Mouse (Mus musculus) midbrain, embryonic 14.5 days (tissue): ENCODE measurements at regions not wholly inside any gene's neighbourhood (a gene's known extent, or its start where the extent isn't known, plus 50 kb on each side); places are given as distances from the start of the nearest gene placed in this dataset.
A peak's percentile ranks its signal among the peaks of the same experiment; 100 is the strongest.

ENCODE experiments used
- ATAC-seq: fragments of 200-750 bp; cut with Nextera tagmentation; 2 replicates; pipeline ENCODE4 v1.8.0; 2017; ENCODE audit warnings: moderate number of reproducible peaks, moderate library complexity; ENCODE audit not compliant: low FRiP score, low TSS enrichment
- DNase-seq: peaks from one replicate; pipeline ENCODE4 v3.0.0-alpha.2; 2015
- H3K27ac ChIP-seq: fragments of 300-500 bp; sonication (generic); replicated peaks from 2 replicates; pipeline ENCODE4 v1.5.1; 2014; ENCODE audit warnings: mild to moderate bottlenecking, low read depth, low read length, moderate library complexity
- H3K27me3 ChIP-seq: fragments of 300-500 bp; sonication (generic); 2 replicates; pipeline ENCODE4 v1.6.1; 2014; ENCODE audit warnings: low read length, control low read depth, mixed read lengths; ENCODE audit not compliant: control insufficient read depth, insufficient read depth
- H3K36me3 ChIP-seq: fragments of 300-500 bp; sonication (generic); 2 replicates; pipeline ENCODE4 v1.6.1; 2014; ENCODE audit warnings: low read length, control low read depth; ENCODE audit not compliant: control insufficient read depth, insufficient read depth
- H3K4me1 ChIP-seq: fragments of 300-500 bp; sonication (generic); 2 replicates; pipeline ENCODE4 v1.6.1; 2014; ENCODE audit warnings: mild to moderate bottlenecking, antibody characterized with exemption, low read length, control low read depth; ENCODE audit not compliant: control insufficient read depth, insufficient read depth
- H3K4me2 ChIP-seq: fragments of 300-500 bp; sonication (generic); 2 replicates; pipeline ENCODE4 v1.6.1; 2014; ENCODE audit warnings: mild to moderate bottlenecking, low read length, moderate library complexity
- H3K4me3 ChIP-seq: fragments of 300-500 bp; sonication (generic); replicated peaks from 2 replicates; pipeline ENCODE4 v1.5.1; 2014; ENCODE audit warnings: low read depth, low read length
- H3K9ac ChIP-seq: fragments of 300-500 bp; sonication (generic); replicated peaks from 2 replicates; pipeline ENCODE4 v1.6.1; 2014; ENCODE audit warnings: mild to moderate bottlenecking, low read length, moderate library complexity
- H3K9me3 ChIP-seq: fragments of 300-500 bp; sonication (generic); 2 replicates; pipeline ENCODE4 v1.6.1; 2016; ENCODE audit warnings: low read length, control low read depth, mixed read lengths; ENCODE audit not compliant: control insufficient read depth
- WGBS: fragments of 180-500 bp; shearing (Covaris S2); extraction: QIAGEN DNeasy Blood & Tissue Kit; methylation state at CpG from one replicate; pipeline ENCODE4 v1.1.7; 2014; 5-methylcytosine and 5-hydroxymethylcytosine counted together

DNA sequence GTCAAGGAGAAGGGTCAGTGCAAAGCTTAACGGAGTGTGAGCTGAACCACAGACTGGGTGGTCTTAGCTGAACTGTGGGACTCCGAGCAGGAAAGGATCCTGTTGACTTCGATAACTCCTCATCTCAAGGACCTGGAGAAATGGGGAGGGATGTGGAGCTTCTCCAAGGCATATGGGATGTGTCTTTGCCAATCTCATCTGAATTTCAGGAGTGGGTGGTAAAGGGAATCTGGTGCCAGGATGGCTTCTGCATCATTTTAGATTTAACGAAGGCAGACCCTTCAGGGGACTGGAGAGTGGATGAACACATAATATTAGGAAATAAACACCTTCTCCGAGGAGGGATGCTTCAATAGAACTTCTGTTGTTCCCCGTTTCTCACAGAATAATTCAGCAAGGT lies 416.9 kb upstream of the Xylt1 start:
- no peak for ATAC-seq

DNA sequence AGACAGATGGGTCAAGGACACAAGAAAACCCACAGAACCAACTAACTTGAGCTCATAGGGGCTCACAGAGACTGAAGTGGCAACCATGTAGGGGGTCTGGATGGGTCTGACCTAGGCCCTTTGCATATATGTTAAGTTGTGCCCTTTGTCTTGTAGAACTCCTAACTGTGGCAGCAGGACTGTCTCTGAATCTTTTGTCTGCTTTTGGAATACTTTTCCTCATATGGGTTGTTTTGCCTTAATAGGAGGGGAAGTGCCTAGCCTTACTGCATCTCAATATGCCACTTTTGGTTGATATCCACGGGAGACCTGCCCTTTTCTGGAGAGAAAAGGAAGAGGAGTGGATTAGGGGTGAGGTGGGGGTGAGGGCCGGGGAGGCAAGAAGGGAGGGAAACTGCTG lies 389.4 kb upstream of the Xylt1 start:
- Histone ChIP-seq H3K36me3 (no peaks in the 10 kb centered on the region), H3K4me1 (no peaks in the 10 kb centered on the region), H3K27ac (no peak overlapping the region), H3K4me3 (no peak overlapping the region), H3K9ac (no peak overlapping the region), H3K9me3 (no peaks in the 10 kb centered on the region), H3K4me2 (no peak overlapping the region), H3K27me3 (no peaks in the 10 kb centered on the region)
- DNase-seq (no peak), ATAC-seq (no peak)
- WGBS: 58% methylated on average over 2 of the region's 2 CpGs

More for the DNA sequence above, 416.9 kb upstream of the Xylt1 start:
- Histone ChIP-seq H3K4me1 (no peaks in the 10 kb centered on the region), H3K9ac (no peak overlapping the region), H3K27ac (no peak overlapping the region), H3K27me3 (no peaks in the 10 kb centered on the region), H3K4me3 (no peak overlapping the region), H3K4me2 (no peak overlapping the region), H3K9me3 (no peaks in the 10 kb centered on the region), H3K36me3 (no peaks in the 10 kb centered on the region)
- WGBS: 77% methylated on average over 6 of the region's 6 CpGs
- DNase-seq: no peak

DNA sequence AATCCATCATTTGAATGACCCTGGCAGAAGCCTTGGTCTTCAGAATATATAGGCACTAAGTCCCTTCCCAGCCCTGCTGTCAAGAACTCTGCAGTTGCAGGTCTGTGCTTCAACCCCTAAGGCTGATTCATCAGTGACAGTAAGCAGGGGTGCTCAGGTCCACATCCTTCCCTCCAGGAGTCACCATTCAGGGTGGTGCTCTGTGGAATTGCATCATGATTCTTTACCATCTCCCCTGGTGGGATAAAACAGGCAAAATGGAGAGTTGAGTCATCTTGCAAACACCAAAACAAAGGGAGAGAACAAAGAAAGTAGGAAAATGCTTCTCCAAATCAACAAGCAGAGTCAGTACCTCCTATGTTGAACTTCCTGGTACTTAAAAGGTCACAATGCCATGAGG lies 388.6 kb upstream of the Xylt1 start:
- Histone ChIP-seq H3K4me3 (no peak overlapping the region), H3K9ac (no peak overlapping the region), H3K27ac (no peak overlapping the region), H3K36me3 (no peaks in the 10 kb centered on the region), H3K27me3 (no peaks in the 10 kb centered on the region), H3K9me3 (no peaks in the 10 kb centered on the region), H3K4me1 (no peaks in the 10 kb centered on the region), H3K4me2 (no peak overlapping the region)
- ATAC-seq (no peak), DNase-seq (no peak)

- Histone ChIP-seq H3K4me2 (no peak overlapping the region), H3K4me1 (no peaks in the 10 kb centered on the region), H3K27me3 (no peaks in the 10 kb centered on the region), H3K9ac (no peak overlapping the region), H3K9me3 (no peaks in the 10 kb centered on the region), H3K27ac (no peak overlapping the region), H3K4me3 (no peak overlapping the region), H3K36me3 (no peaks in the 10 kb centered on the region)
- DNase-seq: no peak
- ATAC-seq: no peak
- 91% methylated on average over 3 of the region's 3 CpGs for WGBS
Observed at GRCm38 (mm10) chr7:116995770-116996169, 385.0 kb upstream of the Xylt1 start.

DNA sequence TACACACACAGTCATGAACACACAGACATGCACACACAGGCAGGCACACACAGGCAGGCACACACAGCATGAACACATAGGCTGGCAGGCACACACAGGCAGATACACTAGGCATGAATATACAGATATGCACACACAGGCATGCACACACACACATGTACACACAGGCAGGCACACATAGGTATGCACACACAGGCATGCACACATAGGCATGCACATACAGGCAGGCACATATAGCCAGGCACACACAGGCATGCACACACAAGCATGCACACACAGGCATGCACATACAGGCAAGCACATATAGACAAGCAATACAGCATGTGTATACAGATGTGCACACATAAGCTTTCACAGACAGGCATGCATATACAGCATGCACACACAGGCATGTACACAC lies 377.6 kb upstream of the Xylt1 start:
- no peak overlapping the region for H3K4me2 ChIP-seq
- DNase-seq: no peak
- no peaks in the 10 kb centered on the region for H3K36me3 ChIP-seq
- no peak overlapping the region for H3K27ac ChIP-seq
- no peak overlapping the region for H3K9ac ChIP-seq
- H3K4me3 ChIP-seq: no peak overlapping the region
- no peaks in the 10 kb centered on the region for H3K4me1 ChIP-seq
- ATAC-seq: no peak
- no peaks in the 10 kb centered on the region for H3K9me3 ChIP-seq
- no peaks in the 10 kb centered on the region for H3K27me3 ChIP-seq

- no peak overlapping the region for H3K4me2 ChIP-seq
- no peak overlapping the region for H3K4me3 ChIP-seq
- H3K36me3 ChIP-seq: no peaks in the 10 kb centered on the region
- H3K9ac ChIP-seq: no peak overlapping the region
- DNase-seq (no peak), ATAC-seq (no peak)
- no peaks in the 10 kb centered on the region for H3K9me3 ChIP-seq
- WGBS: 96% methylated on average over 1 of the region's 1 CpGs
- no peak overlapping the region for H3K27ac ChIP-seq
- no peaks in the 10 kb centered on the region for H3K4me1 ChIP-seq
- no peaks in the 10 kb centered on the region for H3K27me3 ChIP-seq
Observed at GRCm38 (mm10) chr7:117018349-117018748, 362.4 kb upstream of the Xylt1 start.

GRCm38 (mm10) chr7:117021716-117022115 lies 359.1 kb upstream of the Xylt1 start:
- no peak overlapping the region for H3K27ac ChIP-seq
- no peaks in the 10 kb centered on the region for H3K9me3 ChIP-seq
- DNase-seq: peak; percentile 58
- WGBS: 64% methylated on average over 4 of the region's 4 CpGs
- ATAC-seq: no peak
- no peak overlapping the region for H3K9ac ChIP-seq
- no peaks in the 10 kb centered on the region for H3K27me3 ChIP-seq
- H3K4me2 ChIP-seq: no peak overlapping the region
- no peaks in the 10 kb centered on the region for H3K4me1 ChIP-seq
- no peak overlapping the region for H3K4me3 ChIP-seq
- H3K36me3 ChIP-seq: no peaks in the 10 kb centered on the region

GRCm38 (mm10) chr7:117044926-117045325 lies 335.9 kb upstream of the Xylt1 start:
- Histone ChIP-seq H3K36me3 (no peaks in the 10 kb centered on the region), H3K27ac (no peak overlapping the region), H3K9me3 (no peaks in the 10 kb centered on the region), H3K4me1 (no peaks in the 10 kb centered on the region), H3K9ac (no peak overlapping the region), H3K4me2 (no peak overlapping the region), H3K4me3 (no peak overlapping the region), H3K27me3 (no peaks in the 10 kb centered on the region)
- DNase-seq: no peak
- ATAC-seq: no peak
- 88% methylated on average over 9 of the region's 9 CpGs for WGBS

DNA sequence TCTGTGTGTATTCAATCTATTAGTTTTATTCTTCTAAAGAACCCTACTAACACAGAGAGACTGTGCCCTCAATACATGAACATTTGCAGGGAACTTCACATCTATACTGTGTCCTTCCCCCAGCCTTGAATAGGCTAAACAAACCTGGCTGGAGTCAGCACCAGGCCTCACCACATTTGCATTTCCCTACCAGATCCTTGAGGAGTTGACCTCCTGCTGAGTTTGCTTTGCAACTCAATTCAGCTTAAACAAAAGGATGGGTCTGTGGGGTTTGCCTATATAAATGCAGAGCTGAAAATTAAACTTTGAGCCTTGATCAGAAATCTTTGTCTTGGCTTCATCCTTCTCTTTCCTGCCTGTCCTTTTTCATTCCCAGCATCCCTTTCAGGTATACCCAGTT lies 331.5 kb upstream of the Xylt1 start:
- H3K4me3 ChIP-seq: no peak overlapping the region
- no peak overlapping the region for H3K27ac ChIP-seq
- DNase-seq: no peak
- H3K9me3 ChIP-seq: no peaks in the 10 kb centered on the region
- no peak overlapping the region for H3K4me2 ChIP-seq
- no peaks in the 10 kb centered on the region for H3K36me3 ChIP-seq
- H3K4me1 ChIP-seq: no peaks in the 10 kb centered on the region
- no peak overlapping the region for H3K9ac ChIP-seq
- ATAC-seq: no peak
- no peaks in the 10 kb centered on the region for H3K27me3 ChIP-seq
